Mouse (Mus musculus) hindbrain, embryonic 14.5 days (tissue): ENCODE data around the gene Adh5. TPM values are rescaled to one million over a fixed set of nuclear protein-coding genes. Genes with fewer than 3 reads are reported as not detected.

Source experiments
- ATAC-seq: fragments of 200-750 bp; cut with Nextera tagmentation; 2 replicates; pipeline ENCODE4 v1.8.0; 2017; ENCODE audit warnings: moderate number of reproducible peaks, mild to moderate bottlenecking, moderate TSS enrichment, moderate library complexity; ENCODE audit not compliant: low FRiP score
- DNase-seq: peaks from one replicate; pipeline ENCODE4 v3.0.0-alpha.2; 2015; ENCODE audit warnings: low spot score
- H3K27ac ChIP-seq: fragments of 300-500 bp; sonication (generic); 2 replicates; pipeline ENCODE4 v1.5.1; 2014; ENCODE audit warnings: mild to moderate bottlenecking, moderate library complexity
- H3K27me3 ChIP-seq: fragments of 300-500 bp; sonication (generic); 2 replicates; pipeline ENCODE4 v1.6.1; 2014; ENCODE audit warnings: mild to moderate bottlenecking, low read length, mixed read lengths; ENCODE audit not compliant: control insufficient read depth, insufficient read depth
- H3K36me3 ChIP-seq: fragments of 300-500 bp; sonication (generic); replicated peaks from 2 replicates; pipeline ENCODE4 v1.6.1; 2014; ENCODE audit not compliant: control insufficient read depth, insufficient read depth
- H3K4me1 ChIP-seq: fragments of 300-500 bp; sonication (generic); replicated peaks from 2 replicates; pipeline ENCODE4 v1.6.1; 2014; ENCODE audit warnings: antibody characterized with exemption, low read length, mixed read lengths; ENCODE audit not compliant: control insufficient read depth, insufficient read depth
- H3K4me2 ChIP-seq: fragments of 300-500 bp; sonication (generic); replicated peaks from 2 replicates; pipeline ENCODE4 v1.6.1; 2014; ENCODE audit warnings: mild to moderate bottlenecking, moderate library complexity
- H3K4me3 ChIP-seq: fragments of 300-500 bp; sonication (generic); replicated peaks from 2 replicates; pipeline ENCODE4 v1.5.1; 2014; ENCODE audit warnings: mild to moderate bottlenecking, low read length
- H3K9ac ChIP-seq: fragments of 300-500 bp; sonication (generic); 2 replicates; pipeline ENCODE4 v1.6.1; 2014
- H3K9me3 ChIP-seq: fragments of 300-500 bp; sonication (generic); 2 replicates; pipeline ENCODE4 v1.6.1; 2016; ENCODE audit warnings: low read length; ENCODE audit not compliant: control insufficient read depth
- WGBS: fragments of 180-500 bp; shearing (Covaris S2); extraction: QIAGEN DNeasy Blood & Tissue Kit; methylation state at CpG from one replicate; pipeline ENCODE4 v1.1.7; 2014; 5-methylcytosine and 5-hydroxymethylcytosine counted together
- polyA plus RNA-seq: library from polyadenylated mRNA; unstranded; fragments of >200 nt; fragmentation: Nextera tagmentation; extraction: Ambion mirVana; gene quantifications from 2 replicates; pipeline ENCODE4 v1.2.1, GENCODE M21; 2014

The Adh5 gene
- polyA plus RNA-seq, 1 experiment from 2014 or later = 196 TPM

- ATAC-seq (no peak), DNase-seq (no peak)
- no peak overlapping the region for H3K4me3 ChIP-seq
- no peaks in the 10 kb centered on the region for H3K9me3 ChIP-seq
- peaks cover 93% of the 10 kb centered on the region for H3K36me3 ChIP-seq
- H3K9ac ChIP-seq = no peak overlapping the region
- no peak overlapping the region for H3K27ac ChIP-seq
- no peaks in the 10 kb centered on the region for H3K27me3 ChIP-seq
- 92% methylated on average over 10 of the region's 10 CpGs for WGBS
- no peaks in the 10 kb centered on the region for H3K4me1 ChIP-seq
- no peak overlapping the region for H3K4me2 ChIP-seq
These were observed 9.3 kb downstream of the Adh5 start for GRCm38 (mm10) chr3:138452169-138452568.

GRCm38 (mm10) chr3:138454234-138454633 is 11.3 kb downstream of the Adh5 start:
- Histone ChIP-seq H3K9ac (no peak overlapping the region), H3K4me1 (no peaks in the 10 kb centered on the region)

GRCm38 (mm10) chr3:138454711-138455435 is 12.0 kb downstream of the Adh5 start:
- no peak overlapping the region for H3K4me2 ChIP-seq
- peaks cover 95% of the 10 kb centered on the region for H3K36me3 ChIP-seq
- no peak for DNase-seq
- H3K4me1 ChIP-seq = no peaks in the 10 kb centered on the region
- no peaks in the 10 kb centered on the region for H3K9me3 ChIP-seq
- no peak for ATAC-seq
- no peak overlapping the region for H3K27ac ChIP-seq
- H3K27me3 ChIP-seq = no peaks in the 10 kb centered on the region
- WGBS = 94% methylated on average over 13 of the region's 13 CpGs
- no peak overlapping the region for H3K9ac ChIP-seq
- H3K4me3 ChIP-seq = no peak overlapping the region

More at GRCm38 (mm10) chr3:138454234-138454633, 11.3 kb downstream of the Adh5 start:
- Histone ChIP-seq H3K27me3 (no peaks in the 10 kb centered on the region), H3K36me3 (peaks cover 95% of the 10 kb centered on the region), H3K4me2 (no peak overlapping the region), H3K9me3 (no peaks in the 10 kb centered on the region), H3K4me3 (no peak overlapping the region), H3K27ac (no peak overlapping the region)
- no peak for DNase-seq
- WGBS = 97% methylated on average over 1 of the region's 1 CpGs
- ATAC-seq = no peak

GRCm38 (mm10) chr3:138458441-138458840 is 15.5 kb downstream of the Adh5 start:
- no peak overlapping the region for H3K4me3 ChIP-seq
- peaks cover 90% of the 10 kb centered on the region for H3K36me3 ChIP-seq
- no peaks in the 10 kb centered on the region for H3K27me3 ChIP-seq
- H3K27ac ChIP-seq = no peak overlapping the region
- no peak overlapping the region for H3K4me2 ChIP-seq
- DNase-seq (no peak), ATAC-seq (no peak)
- no peaks in the 10 kb centered on the region for H3K9me3 ChIP-seq
- no peak overlapping the region for H3K9ac ChIP-seq
- H3K4me1 ChIP-seq = no peaks in the 10 kb centered on the region
- WGBS = 92% methylated on average over 3 of the region's 3 CpGs

- Histone ChIP-seq H3K27ac (no peak overlapping the region), H3K27me3 (no peaks in the 10 kb centered on the region), H3K4me1 (no peaks in the 10 kb centered on the region), H3K36me3 (peaks cover 89% of the 10 kb centered on the region), H3K4me2 (no peak overlapping the region), H3K9me3 (no peaks in the 10 kb centered on the region), H3K9ac (no peak overlapping the region), H3K4me3 (no peak overlapping the region)
- WGBS = 80% methylated on average over 13 of the region's 13 CpGs
- no peak for ATAC-seq
- no peak for DNase-seq
These were observed 17.4 kb downstream of the Adh5 start for GRCm38 (mm10) chr3:138460260-138460659.

- no peak overlapping the region for H3K27ac ChIP-seq
- H3K4me1 ChIP-seq = no peaks in the 10 kb centered on the region
- H3K9ac ChIP-seq = no peak overlapping the region
- no peak overlapping the region for H3K4me2 ChIP-seq
- H3K27me3 ChIP-seq = no peaks in the 10 kb centered on the region
- H3K9me3 ChIP-seq = no peaks in the 10 kb centered on the region
- H3K36me3 ChIP-seq = peaks cover 88% of the 10 kb centered on the region
- WGBS = 93% methylated on average over 3 of the region's 3 CpGs
- H3K4me3 ChIP-seq = no peak overlapping the region
- no peak for DNase-seq
- no peak for ATAC-seq
These were observed 18.9 kb downstream of the Adh5 start for GRCm38 (mm10) chr3:138461832-138462231.

- Histone ChIP-seq H3K4me3 (no peak overlapping the region), H3K36me3 (peaks cover 86% of the 10 kb centered on the region), H3K4me1 (no peaks in the 10 kb centered on the region), H3K9me3 (no peaks in the 10 kb centered on the region), H3K27ac (no peak overlapping the region), H3K4me2 (no peak overlapping the region), H3K9ac (no peak overlapping the region), H3K27me3 (no peaks in the 10 kb centered on the region)
- ATAC-seq (no peak), DNase-seq (peak; percentile 67)
- WGBS = 79% methylated on average over 2 of the region's 2 CpGs
These were observed 20.2 kb downstream of the Adh5 start for GRCm38 (mm10) chr3:138463137-138463536.

- Histone ChIP-seq H3K4me1 (no peaks in the 10 kb centered on the region), H3K9ac (no peak overlapping the region), H3K4me2 (no peak overlapping the region), H3K27ac (no peak overlapping the region), H3K9me3 (no peaks in the 10 kb centered on the region), H3K27me3 (no peaks in the 10 kb centered on the region), H3K36me3 (peaks cover 86% of the 10 kb centered on the region), H3K4me3 (no peak overlapping the region)
- DNase-seq (no peak), ATAC-seq (no peak)
- 92% methylated on average over 6 of the region's 6 CpGs for WGBS
These were observed 20.9 kb downstream of the Adh5 start for GRCm38 (mm10) chr3:138463807-138464206.

GRCm38 (mm10) chr3:138464573-138465147 is 21.8 kb downstream of the Adh5 start:
- H3K4me2 ChIP-seq = no peak overlapping the region
- no peak for DNase-seq
- peaks cover 84% of the 10 kb centered on the region for H3K36me3 ChIP-seq
- H3K27me3 ChIP-seq = no peaks in the 10 kb centered on the region
- H3K4me1 ChIP-seq = no peaks in the 10 kb centered on the region
- WGBS = 87% methylated on average over 16 of the region's 16 CpGs
- no peak overlapping the region for H3K9ac ChIP-seq
- H3K4me3 ChIP-seq = no peak overlapping the region
- no peak for ATAC-seq
- H3K27ac ChIP-seq = no peak overlapping the region
- H3K9me3 ChIP-seq = no peaks in the 10 kb centered on the region
